Mouse (Mus musculus): Measurements from ENCODE around the gene Gm38393. TPM values are rescaled to one million over a fixed set of nuclear protein-coding genes. Genes with fewer than 3 reads are reported as not detected.

Gm38393 gene
- not detected for total RNA-seq (2023)

DNA sequence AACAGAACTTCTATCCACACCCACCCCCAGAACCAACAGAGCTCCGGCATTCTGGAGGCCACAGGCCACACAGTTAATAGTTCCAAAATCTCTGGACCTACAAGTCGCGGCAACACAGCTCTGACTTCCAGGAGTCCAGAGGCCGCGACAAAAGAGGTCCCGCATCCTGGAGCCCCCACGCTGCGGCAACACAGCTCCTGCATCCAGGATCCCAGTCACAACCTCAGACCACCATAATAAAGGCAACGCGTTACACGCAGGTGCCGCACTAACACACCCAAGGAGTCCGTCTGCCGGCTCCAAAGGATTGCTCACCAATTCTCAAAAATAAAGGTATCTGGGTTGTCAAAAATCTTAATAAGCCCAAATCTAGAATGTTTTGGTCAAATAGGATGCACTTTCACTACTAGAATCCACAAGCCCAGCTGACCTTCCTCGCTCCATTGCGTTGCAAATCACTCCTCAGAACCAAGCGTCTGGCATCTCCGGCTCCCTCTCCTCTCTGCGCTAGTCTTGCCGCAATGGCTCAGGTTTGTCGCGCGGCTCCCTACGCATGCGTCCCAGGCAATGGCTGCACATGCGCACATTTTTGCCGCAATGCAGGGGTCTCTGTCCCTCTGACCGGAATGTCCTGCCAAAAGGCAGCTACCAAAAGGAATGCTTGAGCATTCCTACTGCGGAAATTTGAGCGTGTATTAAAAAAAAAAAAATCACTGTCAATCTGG lies at the start of gene Gm38393, which contains the start of gene Snurf:
TSS of gene Gm38393 (minus strand) at position 459 of the 725 bp plus-strand sequence.
TSS of gene Snurf (minus strand) at position 444 of the 725 bp plus-strand sequence.

Other genes with a start within 250 kb of the Gm38393 start
- gene Snurf, start within 50 bp of the Gm38393 start, total RNA-seq (2023), result not detected
- not detected for gene Snrpn, start 135.2 kb upstream of the Gm38393 start, total RNA-seq (2023)

All from B cell, adult 67 days (primary cell).